Mouse (Mus musculus) mouse trophoblast stem cell (cell line): ENCODE results near the gene Gm10217.

Experiments
- in situ Hi-C, 2 experiments: fragments of 300-500 bp; cut with MseI, MboI; formaldehyde crosslinking; loops; 2 replicates in 1 of 2; 3 replicates in 1 of 2; pipeline ENCODE4 v1.15.1; 2025

Gene Gm10217

GRCm38 (mm10) chr8:9863951-9864350, at the start of gene Gm10217:
Gm10217 (plus strand) TSS chr8:9864251.
- in situ Hi-C loops, result no loop called here

GRCm38 (mm10) chr8:9824770-9825169, 39.3 kb upstream of the Gm10217 start:
- in situ Hi-C loops, result no loop called here

GRCm38 (mm10) chr8:9840257-9840656, 23.8 kb upstream of the Gm10217 start:
- in situ Hi-C loops, result no loop called here

GRCm38 (mm10) chr8:9859286-9859685, 4.8 kb upstream of the Gm10217 start:
- in situ Hi-C loops, result no loop called here

GRCm38 (mm10) chr8:9860539-9861203, 3.4 kb upstream of the Gm10217 start:
- in situ Hi-C loops, result no loop called here

GRCm38 (mm10) chr8:9865150-9865549, 1.1 kb downstream of the Gm10217 start:
- in situ Hi-C loops, result no loop called here

- in situ Hi-C loops, result no loop called here
These were observed 4.0 kb downstream of the Gm10217 start for GRCm38 (mm10) chr8:9868094-9868493.

- in situ Hi-C loops, result no loop called here
These were observed 12.2 kb downstream of the Gm10217 start for GRCm38 (mm10) chr8:9876241-9876640.

GRCm38 (mm10) chr8:9879921-9880320, 15.9 kb downstream of the Gm10217 start:
- in situ Hi-C loops, result no loop called here

GRCm38 (mm10) chr8:9886714-9887113, 22.7 kb downstream of the Gm10217 start:
- in situ Hi-C loops, result no loop called here

GRCm38 (mm10) chr8:9899199-9899598, 35.1 kb downstream of the Gm10217 start:
- in situ Hi-C loops, result no loop called here

- in situ Hi-C loops, result no loop called here
These were observed 35.6 kb downstream of the Gm10217 start for GRCm38 (mm10) chr8:9899673-9900072.
